Mouse (Mus musculus): ENCODE measurements at regions not wholly inside any gene's neighbourhood (a gene's known extent, or its start where the extent isn't known, plus 50 kb on each side); places are given as distances from the start of the nearest gene placed in this dataset.

GRCm38 (mm10) chr1:138771307-138772011 lies 76.9 kb downstream of the Lhx9 start:
- DNase-seq: no peak
- ATAC-seq: no peak
- Histone ChIP-seq H3K4me2 (ENCODE audit: low read depth) (no peak overlapping the region), H3K27me3 (ENCODE audit: insufficient read depth, low read length) (no peaks in the 10 kb centered on the region), H3K9ac (no peak overlapping the region), H3K4me3 (ENCODE audit: low read depth, low read length) (no peak overlapping the region), H3K4me1 (ENCODE audit: insufficient read depth) (no peaks in the 10 kb centered on the region), H3K36me3 (ENCODE audit: insufficient read depth) (no peaks in the 10 kb centered on the region), H3K9me3 (ENCODE audit: low read length) (no peaks in the 10 kb centered on the region), H3K27ac (ENCODE audit: low read depth, low read length) (no peak overlapping the region)
- WGBS: 83% methylated on average over 3 of the region's 3 CpGs
- TF ChIP-seq CTCF (IDR thresholded peaks at IDR 0.05; ENCODE audit: low read depth): no peak

GRCm38 (mm10) chr1:138762876-138763275 lies 85.5 kb downstream of the Lhx9 start:
- ATAC-seq (no peak), DNase-seq (no peak)
- Histone ChIP-seq H3K27me3 (ENCODE audit: insufficient read depth, low read length) (no peaks in the 10 kb centered on the region), H3K36me3 (ENCODE audit: insufficient read depth) (no peaks in the 10 kb centered on the region), H3K4me1 (ENCODE audit: insufficient read depth) (no peaks in the 10 kb centered on the region), H3K9me3 (ENCODE audit: low read length) (no peaks in the 10 kb centered on the region), H3K27ac (ENCODE audit: low read depth, low read length) (no peak overlapping the region), H3K9ac (no peak overlapping the region), H3K4me3 (ENCODE audit: low read depth, low read length) (no peak overlapping the region), H3K4me2 (ENCODE audit: low read depth) (no peak overlapping the region)
- no peak for TF ChIP-seq CTCF (IDR thresholded peaks at IDR 0.05; ENCODE audit: low read depth)
- WGBS: 80% methylated on average over 7 of the region's 7 CpGs

DNA sequence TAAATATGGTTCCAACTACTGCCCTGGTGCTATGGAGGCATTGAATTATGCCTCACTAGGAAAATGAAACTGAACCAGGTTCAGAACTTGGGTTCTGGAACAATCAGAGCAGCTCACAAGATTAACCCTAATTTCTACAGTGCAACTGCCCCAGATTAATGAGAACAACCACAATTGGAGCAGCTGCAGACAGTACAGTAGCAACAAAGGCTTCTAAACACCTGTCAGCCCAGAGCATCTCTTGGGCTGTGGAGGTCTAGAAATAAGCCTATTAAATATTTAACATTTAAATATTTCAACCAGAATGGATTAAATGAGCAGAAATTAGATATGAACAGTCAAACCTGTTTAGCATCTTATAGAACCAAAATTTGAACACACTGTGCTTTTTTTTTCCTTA lies 90.6 kb downstream of the Lhx9 start:
- no peak for TF ChIP-seq CTCF (IDR thresholded peaks at IDR 0.05; ENCODE audit: low read depth)
- H3K4me1 ChIP-seq (ENCODE audit: insufficient read depth): no peaks in the 10 kb centered on the region
- H3K4me3 ChIP-seq (ENCODE audit: low read depth, low read length): no peak overlapping the region
- no peaks in the 10 kb centered on the region for H3K27me3 ChIP-seq (ENCODE audit: insufficient read depth, low read length)
- no peak overlapping the region for H3K9ac ChIP-seq
- H3K27ac ChIP-seq (ENCODE audit: low read depth, low read length): no peak overlapping the region
- H3K36me3 ChIP-seq (ENCODE audit: insufficient read depth): no peaks in the 10 kb centered on the region
- no peak overlapping the region for H3K4me2 ChIP-seq (ENCODE audit: low read depth)
- DNase-seq: no peak
- H3K9me3 ChIP-seq (ENCODE audit: low read length): no peaks in the 10 kb centered on the region
- no peak for ATAC-seq

GRCm38 (mm10) chr1:138733308-138733707 lies 113.4 kb upstream of the Nek7 start:
- H3K27ac ChIP-seq (ENCODE audit: low read depth, low read length): no peak overlapping the region
- H3K36me3 ChIP-seq (ENCODE audit: insufficient read depth): no peaks in the 10 kb centered on the region
- H3K4me1 ChIP-seq (ENCODE audit: insufficient read depth): no peaks in the 10 kb centered on the region
- no peaks in the 10 kb centered on the region for H3K27me3 ChIP-seq (ENCODE audit: insufficient read depth, low read length)
- no peak overlapping the region for H3K4me2 ChIP-seq (ENCODE audit: low read depth)
- WGBS: 70% methylated on average over 3 of the region's 3 CpGs
- H3K4me3 ChIP-seq (ENCODE audit: low read depth, low read length): no peak overlapping the region
- no peaks in the 10 kb centered on the region for H3K9me3 ChIP-seq (ENCODE audit: low read length)
- no peak for DNase-seq
- no peak for ATAC-seq
- H3K9ac ChIP-seq: no peak overlapping the region
- no peak for TF ChIP-seq CTCF (IDR thresholded peaks at IDR 0.05; ENCODE audit: low read depth)

GRCm38 (mm10) chr1:138731008-138731407 lies 111.1 kb upstream of the Nek7 start:
- no peak overlapping the region for H3K9ac ChIP-seq
- no peak for TF ChIP-seq CTCF (IDR thresholded peaks at IDR 0.05; ENCODE audit: low read depth)
- H3K4me2 ChIP-seq (ENCODE audit: low read depth): no peak overlapping the region
- 88% methylated on average over 12 of the region's 12 CpGs for WGBS
- no peak overlapping the region for H3K27ac ChIP-seq (ENCODE audit: low read depth, low read length)
- DNase-seq (no peak), ATAC-seq (no peak)
- no peaks in the 10 kb centered on the region for H3K27me3 ChIP-seq (ENCODE audit: insufficient read depth, low read length)
- no peaks in the 10 kb centered on the region for H3K4me1 ChIP-seq (ENCODE audit: insufficient read depth)
- no peaks in the 10 kb centered on the region for H3K36me3 ChIP-seq (ENCODE audit: insufficient read depth)
- no peak overlapping the region for H3K4me3 ChIP-seq (ENCODE audit: low read depth, low read length)
- no peaks in the 10 kb centered on the region for H3K9me3 ChIP-seq (ENCODE audit: low read length)

DNA sequence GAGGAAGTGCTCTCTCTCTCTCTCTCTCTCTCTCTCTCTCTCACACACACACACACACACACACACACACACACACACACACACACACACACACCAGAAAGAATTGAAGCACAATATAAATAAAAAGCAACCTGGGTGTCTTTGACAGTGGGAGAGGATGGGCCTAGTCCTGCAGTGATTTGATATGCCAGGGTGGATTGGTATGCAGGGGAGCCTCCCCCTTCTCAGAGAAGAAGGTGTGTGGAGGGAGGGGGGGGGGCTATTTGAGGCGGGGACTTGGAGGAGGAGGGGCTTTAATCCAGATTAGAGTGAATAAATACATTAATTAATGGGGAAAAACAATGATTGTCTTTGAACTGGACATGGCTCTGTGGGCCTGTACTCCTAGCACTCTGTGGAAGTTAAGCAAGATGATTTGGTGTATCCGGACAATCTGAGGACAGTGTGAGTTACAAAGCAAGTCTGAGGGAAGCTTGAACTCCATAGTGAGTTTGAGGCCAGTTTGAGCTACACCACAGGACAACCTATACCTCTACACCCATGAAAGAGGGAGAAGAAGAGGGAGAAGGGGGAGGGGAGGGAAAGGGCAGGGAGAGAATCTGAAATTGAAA lies 109.3 kb upstream of the Nek7 start:
- WGBS: 34% methylated on average over 2 of the region's 2 CpGs
- no peaks in the 10 kb centered on the region for H3K9me3 ChIP-seq (ENCODE audit: low read length)

GRCm38 (mm10) chr1:138720728-138721127 lies 100.8 kb upstream of the Nek7 start:
- Histone ChIP-seq H3K36me3 (ENCODE audit: insufficient read depth) (no peaks in the 10 kb centered on the region), H3K4me1 (ENCODE audit: insufficient read depth) (no peaks in the 10 kb centered on the region), H3K9me3 (ENCODE audit: low read length) (no peaks in the 10 kb centered on the region), H3K4me3 (ENCODE audit: low read depth, low read length) (no peak overlapping the region), H3K9ac (no peak overlapping the region), H3K27me3 (ENCODE audit: insufficient read depth, low read length) (no peaks in the 10 kb centered on the region; the same call in 1 of the 2 replicates), H3K4me2 (ENCODE audit: low read depth) (no peak overlapping the region), H3K27ac (ENCODE audit: low read depth, low read length) (no peak overlapping the region)
- DNase-seq (no peak), ATAC-seq (no peak)
- WGBS: 63% methylated on average over 4 of the region's 4 CpGs
- no peak for TF ChIP-seq CTCF (IDR thresholded peaks at IDR 0.05; ENCODE audit: low read depth)

More for the DNA sequence above, 109.3 kb upstream of the Nek7 start:
- Histone ChIP-seq H3K4me2 (ENCODE audit: low read depth) (no peak overlapping the region), H3K4me1 (ENCODE audit: insufficient read depth) (no peaks in the 10 kb centered on the region), H3K27ac (ENCODE audit: low read depth, low read length) (no peak overlapping the region), H3K9ac (no peak overlapping the region), H3K4me3 (ENCODE audit: low read depth, low read length) (no peak overlapping the region), H3K36me3 (ENCODE audit: insufficient read depth) (no peaks in the 10 kb centered on the region), H3K27me3 (ENCODE audit: insufficient read depth, low read length) (no peaks in the 10 kb centered on the region; the same call in 1 of the 2 replicates)
- no peak for ATAC-seq
- TF ChIP-seq CTCF (IDR thresholded peaks at IDR 0.05; ENCODE audit: low read depth): no peak
- no peak for DNase-seq
